Mouse (Mus musculus): ENCODE results near the gene Scimp. TPM values are rescaled to one million over a fixed set of nuclear protein-coding genes. Genes with fewer than 3 reads are reported as not detected.
A peak's percentile ranks its signal among the peaks of the same experiment; 100 is the strongest.
"Not testable (repeated sequence)": the region's sequence is repeated elsewhere in the genome, so short reads cannot be mapped to it uniquely, and the experiment has no call there.

Gene Scimp
- total RNA-seq, 2 experiments from 2014 or later: 0.22 TPM; not detected in 1

DNA sequence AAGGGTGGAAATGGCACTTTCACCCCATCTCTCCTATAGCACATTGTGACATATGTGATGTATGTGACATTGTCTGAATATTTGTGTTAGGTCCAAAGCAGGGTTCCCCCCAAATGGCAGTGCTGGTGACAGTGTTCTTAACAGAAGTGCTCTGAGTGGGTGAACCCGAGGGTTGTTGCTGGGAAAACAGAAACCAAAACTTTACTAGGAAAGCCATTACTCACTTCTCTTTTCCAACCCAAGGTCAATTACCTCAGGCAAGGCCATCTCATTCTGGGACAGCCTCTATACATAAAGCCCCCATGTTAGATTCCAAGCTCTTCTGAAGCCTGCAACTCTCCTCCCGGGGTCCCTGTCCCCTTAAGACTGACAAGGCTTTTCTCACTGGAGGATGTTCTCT is 26.5 kb downstream of the Scimp start:
- intact Hi-C loops (cut with DNase I; ENCODE audit: low total_unique reads): no loop called here

DNA sequence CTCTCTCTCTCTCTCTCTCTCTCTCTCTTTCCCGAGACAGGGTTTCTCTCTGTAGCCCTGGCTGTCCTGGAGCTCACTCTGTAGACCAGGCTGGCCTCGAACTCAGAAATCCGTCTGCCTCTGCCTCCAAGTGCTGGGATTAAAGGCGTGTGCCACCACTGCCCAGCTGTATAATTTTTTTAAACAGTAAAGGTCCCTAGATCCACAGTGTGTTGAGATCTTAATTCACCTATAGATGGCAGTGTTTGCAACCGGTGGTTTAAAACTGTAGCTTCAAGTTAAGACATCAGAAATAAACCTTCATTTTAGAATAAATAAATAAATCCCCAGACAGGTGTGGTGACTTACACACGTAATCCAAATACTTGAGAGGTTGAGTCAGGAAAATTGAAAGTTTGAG is 34.3 kb downstream of the Scimp start:
- DNase-seq; intact Hi-C loops (cut with DNase I; ENCODE audit: low total_unique reads): not testable (repeated sequence)

More for the DNA sequence above, 26.5 kb downstream of the Scimp start:
- DNase-seq: no peak

DNA sequence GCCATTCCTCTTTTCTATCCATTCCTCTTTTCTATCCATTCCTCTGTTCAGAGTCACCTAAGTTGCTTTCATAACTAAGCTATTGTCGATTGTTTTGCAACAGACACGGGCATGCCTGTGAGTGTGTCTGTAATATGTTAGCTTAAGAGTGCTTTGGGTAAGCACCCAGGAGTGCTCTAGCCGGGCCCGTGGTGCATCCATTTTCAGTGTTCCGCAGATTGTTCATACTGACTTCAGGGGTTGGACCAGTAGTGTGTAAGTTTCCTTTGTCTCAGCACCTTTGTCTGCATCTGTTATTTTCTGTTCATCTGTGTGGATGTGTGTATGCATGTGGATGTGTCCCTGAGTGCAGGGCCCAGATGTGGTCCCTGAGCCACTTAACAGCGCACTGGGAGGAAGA is 34.8 kb downstream of the Scimp start:
- DNase-seq: no peak
- intact Hi-C loops (cut with DNase I; ENCODE audit: low total_unique reads): no loop called here

DNA sequence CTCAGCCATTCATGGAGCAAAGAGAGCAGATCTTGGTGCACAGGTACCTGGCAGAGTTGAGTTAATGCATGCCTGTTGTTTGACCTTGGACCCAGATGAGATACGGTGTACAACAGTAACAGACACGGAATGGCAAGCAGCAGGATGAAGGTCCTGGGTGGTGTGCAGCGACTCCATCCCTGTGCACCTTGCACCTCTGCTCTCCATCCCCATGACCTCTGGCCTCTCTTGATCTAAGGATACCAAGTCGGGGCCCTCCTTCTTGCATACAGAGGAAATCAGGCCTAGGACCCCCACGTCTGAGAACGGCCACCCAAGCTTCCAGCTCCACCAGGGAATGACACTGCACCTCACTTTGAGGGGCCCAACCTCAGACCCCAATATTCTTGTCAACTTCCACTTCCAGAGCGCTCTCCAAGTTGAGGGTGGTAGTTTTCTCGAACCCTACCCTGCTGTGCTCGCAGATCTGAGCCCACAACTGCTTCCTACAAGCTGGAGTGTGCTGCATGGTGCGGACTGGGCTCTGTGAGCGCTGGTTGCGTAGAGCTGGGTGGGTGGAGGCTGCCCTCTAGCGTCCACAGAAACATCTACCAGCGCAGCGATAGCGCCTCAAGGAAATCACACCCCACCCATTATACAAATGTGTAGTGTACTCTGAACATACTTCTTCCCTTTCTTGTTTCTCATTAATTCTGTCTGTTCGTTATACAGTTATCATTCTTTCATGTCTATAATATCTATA is 35.4 kb downstream of the Scimp start:
- peak; percentile 73 for DNase-seq
- intact Hi-C loops (cut with DNase I; ENCODE audit: low total_unique reads): no loop called here

DNA sequence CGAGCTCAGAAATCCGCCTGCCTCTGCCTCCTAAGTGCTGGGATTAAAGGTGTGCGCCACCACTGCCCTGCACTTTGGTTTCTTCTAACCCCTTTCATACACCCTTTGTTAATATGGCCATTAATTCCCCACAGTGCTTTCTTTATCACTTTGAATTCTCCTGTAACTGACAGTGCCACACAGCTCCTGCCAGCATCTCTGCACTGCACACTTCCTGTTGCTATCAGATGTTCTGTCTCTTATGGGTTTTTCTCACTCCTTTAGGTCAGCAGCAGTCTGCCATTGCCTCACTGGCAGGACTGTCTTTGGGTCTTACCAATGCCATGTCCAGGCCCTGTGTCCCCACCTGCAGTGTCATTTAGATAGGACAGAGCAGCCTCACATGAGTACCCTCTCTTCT is 41.6 kb downstream of the Scimp start:
- intact Hi-C loops (cut with DNase I; ENCODE audit: low total_unique reads): no loop called here
- DNase-seq: no peak

GRCm38 (mm10) chr11:70765776-70766445 is 46.5 kb downstream of the Scimp start:
- peak; percentile 36 for DNase-seq
- intact Hi-C loops (cut with DNase I; ENCODE audit: low total_unique reads): no loop called here

- intact Hi-C loops (cut with DNase I; ENCODE audit: low total_unique reads): no loop called here
- DNase-seq: peak; percentile 84
Measured at GRCm38 (mm10) chr11:70763936-70764808, 48.2 kb downstream of the Scimp start, which contains the start of gene Zfp3. Zfp3 (plus strand) TSS chr11:70764209.

- DNase-seq: no peak
- intact Hi-C loops (cut with DNase I; ENCODE audit: low total_unique reads): no loop called here
Measured at GRCm38 (mm10) chr11:70763582-70763935, 48.8 kb downstream of the Scimp start.

DNA sequence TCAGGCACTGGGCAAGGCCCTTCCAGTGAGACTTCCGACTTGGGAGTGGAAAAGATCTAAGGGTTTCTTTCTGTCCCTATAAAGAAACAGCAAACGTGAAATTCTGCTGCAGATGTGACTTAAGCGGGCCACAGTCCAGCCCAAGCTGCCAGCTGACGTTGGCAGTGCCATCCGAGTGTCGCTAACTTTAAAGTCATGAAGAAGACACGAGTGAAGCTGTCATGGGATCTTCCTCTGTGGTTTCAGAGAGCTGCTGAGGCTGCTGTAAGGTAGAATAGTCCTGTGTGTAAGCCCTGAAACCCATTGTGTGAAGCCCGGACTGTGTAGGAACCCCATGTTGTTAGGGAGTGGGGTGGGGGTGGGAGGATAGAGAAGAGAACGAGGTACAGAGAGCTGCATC is 49.7 kb downstream of the Scimp start:
- intact Hi-C loops (cut with DNase I; ENCODE audit: low total_unique reads): no loop called here

DNA sequence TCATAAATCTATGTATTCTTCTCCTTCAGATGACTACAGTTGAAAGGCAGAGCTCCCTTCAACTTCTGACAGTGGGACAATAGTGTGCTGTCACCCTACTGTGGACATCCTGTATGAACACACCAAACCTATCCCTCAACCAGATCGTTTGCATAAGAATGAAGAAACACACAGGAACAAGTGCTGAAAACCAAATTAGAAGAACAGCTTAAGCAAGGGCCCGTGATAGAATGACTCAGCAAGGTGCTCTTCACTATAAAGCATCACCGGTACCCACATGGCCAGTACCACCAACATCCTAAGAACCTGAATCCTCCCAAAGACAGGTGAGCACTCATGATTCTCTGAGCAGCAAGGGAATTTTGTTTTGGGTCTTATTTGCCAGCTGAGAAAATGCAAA is 51.9 kb downstream of the Scimp start:
- DNase-seq; intact Hi-C loops (cut with DNase I; ENCODE audit: low total_unique reads): not testable (repeated sequence)

More for the DNA sequence above, 49.7 kb downstream of the Scimp start:
- no peak for DNase-seq

GRCm38 (mm10) chr11:70755645-70756044 is 56.7 kb downstream of the Scimp start:
- intact Hi-C loops (cut with DNase I; ENCODE audit: low total_unique reads): loop anchor here (5.0 kb wide), 3 partner anchors 73 to 238 kb away; partner anchors contain the start of gene Gltpd2

DNA sequence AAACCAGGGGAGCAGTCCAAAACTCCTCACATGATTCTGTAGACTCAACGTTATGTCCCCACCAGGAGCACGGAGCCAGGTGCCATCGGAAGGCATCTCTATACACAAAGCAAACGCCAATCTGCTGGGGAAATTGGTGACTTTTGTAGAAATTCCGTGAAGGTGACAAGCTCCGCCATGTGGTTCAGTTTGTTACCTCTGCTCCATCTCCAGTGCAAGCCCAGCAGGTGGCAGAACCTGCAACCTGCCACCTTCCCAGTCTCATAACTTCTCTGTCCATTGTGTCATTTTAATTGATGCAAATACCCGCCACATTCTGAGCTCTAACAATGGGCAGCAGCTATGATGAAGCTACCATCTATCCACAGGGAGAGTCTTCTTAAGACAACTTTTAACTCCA is 57.4 kb downstream of the Scimp start:
- DNase-seq: no peak
- intact Hi-C loops (cut with DNase I; ENCODE audit: low total_unique reads): loop anchor here (5.0 kb wide), 3 partner anchors 73 to 238 kb away; partner anchors contain the start of gene Gltpd2

More at GRCm38 (mm10) chr11:70755645-70756044, 56.7 kb downstream of the Scimp start:
- peak; percentile 80 for DNase-seq

DNA sequence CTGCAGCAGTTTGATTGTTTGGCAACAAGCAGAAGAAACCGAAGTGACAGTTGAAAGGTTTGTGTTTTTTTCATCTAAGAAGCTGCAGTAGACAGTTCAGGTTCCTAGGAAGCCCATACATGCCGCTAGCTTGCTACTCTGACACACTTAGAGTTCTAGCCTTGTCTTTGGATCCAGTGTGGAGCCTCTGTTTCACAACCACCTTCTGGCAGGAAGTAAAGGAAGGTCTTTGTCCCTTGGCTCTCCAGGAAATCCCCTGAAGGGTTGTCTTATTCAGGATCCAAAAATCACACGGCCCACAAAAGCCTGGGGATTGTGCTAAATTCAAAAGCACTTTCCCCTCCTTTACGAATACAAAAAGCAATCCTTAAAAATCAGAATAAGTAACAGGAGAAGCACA is 57.9 kb downstream of the Scimp start:
- intact Hi-C loops (cut with DNase I; ENCODE audit: low total_unique reads): no loop called here
- no peak for DNase-seq

- intact Hi-C loops (cut with DNase I; ENCODE audit: low total_unique reads): no loop called here
- DNase-seq: no peak
Measured at GRCm38 (mm10) chr11:70753146-70753545, 59.2 kb downstream of the Scimp start.

DNA sequence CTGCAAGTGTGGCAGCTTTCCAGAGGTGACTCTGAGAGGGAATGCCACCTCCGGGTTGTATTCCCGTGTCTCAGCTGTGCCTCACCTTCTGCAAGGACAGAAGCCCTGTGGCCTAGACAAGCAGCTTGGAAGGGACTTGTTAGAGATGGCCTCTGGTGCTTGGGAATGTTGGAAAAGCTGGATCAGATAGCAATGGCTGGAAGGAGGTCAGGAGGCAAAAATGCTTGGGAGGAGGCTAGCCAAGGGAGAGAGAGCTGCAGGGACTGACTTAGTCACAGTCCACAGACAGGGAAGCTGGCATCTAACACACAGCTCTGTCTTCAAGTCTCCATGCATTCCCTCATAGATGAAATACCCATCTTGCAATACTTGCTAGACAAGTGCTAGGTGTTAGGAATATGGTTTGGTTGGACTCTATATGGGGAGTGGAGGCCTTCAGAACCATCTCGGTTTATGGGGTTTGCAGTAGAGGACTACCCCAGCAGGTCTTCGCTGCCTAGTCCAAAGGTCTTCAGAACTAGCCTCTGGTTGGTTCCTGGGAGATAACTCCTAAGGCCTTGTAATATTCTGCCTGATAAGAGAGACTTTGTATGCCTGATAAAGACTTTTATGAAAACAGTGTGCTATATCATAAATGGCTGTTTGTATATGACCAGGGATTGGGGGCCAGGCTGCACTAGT is 59.9 kb downstream of the Scimp start:
- DNase-seq: no peak
- intact Hi-C loops (cut with DNase I; ENCODE audit: low total_unique reads): no loop called here

DNA sequence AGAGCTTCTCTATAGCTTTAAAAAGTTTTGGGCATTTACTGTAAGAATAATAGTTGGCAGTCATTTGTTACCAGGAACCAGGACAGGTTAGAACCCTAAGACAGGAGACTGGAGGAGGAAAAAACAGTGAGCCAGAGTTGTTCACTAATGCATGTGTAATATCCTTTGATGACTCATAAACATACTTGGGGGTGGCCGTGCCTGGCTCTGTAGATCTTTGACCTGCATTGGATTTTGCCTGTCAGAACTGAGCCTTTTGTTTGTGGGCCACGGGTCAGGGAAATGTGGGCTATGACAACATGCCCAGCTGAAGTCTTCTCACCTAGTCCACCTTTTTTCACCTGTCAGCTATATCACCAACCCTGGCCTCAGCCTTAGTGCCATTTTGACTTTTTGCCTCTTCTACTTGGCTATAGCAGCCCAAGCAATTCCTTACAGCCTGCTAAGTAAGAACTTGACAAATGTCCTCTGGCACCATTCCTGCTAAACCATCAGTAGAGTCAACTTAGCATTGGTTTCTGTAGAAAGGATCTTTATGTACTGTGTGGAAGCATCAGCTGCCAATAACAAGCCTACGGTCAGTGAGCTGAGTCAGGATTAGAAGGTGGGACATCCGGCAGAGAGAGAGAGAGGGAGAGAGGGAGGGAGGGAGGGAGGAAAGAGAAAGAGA is 64.4 kb downstream of the Scimp start:
- intact Hi-C loops (cut with DNase I; ENCODE audit: low total_unique reads): no loop called here
- DNase-seq: no peak

DNA sequence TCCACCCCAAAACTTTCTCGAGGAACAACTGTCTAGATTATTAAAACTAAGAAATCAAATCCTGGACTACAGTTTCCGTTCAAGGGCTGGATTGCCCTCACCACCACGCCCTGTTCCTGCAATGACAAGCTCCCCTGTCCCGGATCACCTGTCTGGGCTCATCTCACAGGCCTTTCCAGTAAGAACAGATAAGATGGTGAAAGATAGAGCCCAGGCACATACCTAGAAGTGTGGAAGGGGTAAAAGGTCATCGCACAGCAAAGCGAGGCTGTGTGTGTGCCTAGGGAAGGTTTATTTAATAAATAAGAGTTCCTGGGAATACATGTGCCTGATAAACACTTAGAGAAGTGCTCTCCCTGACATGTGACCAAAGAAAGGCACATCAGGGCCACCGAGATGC is 66.8 kb downstream of the Scimp start:
- DNase-seq: no peak
- intact Hi-C loops (cut with DNase I; ENCODE audit: low total_unique reads): no loop called here

DNA sequence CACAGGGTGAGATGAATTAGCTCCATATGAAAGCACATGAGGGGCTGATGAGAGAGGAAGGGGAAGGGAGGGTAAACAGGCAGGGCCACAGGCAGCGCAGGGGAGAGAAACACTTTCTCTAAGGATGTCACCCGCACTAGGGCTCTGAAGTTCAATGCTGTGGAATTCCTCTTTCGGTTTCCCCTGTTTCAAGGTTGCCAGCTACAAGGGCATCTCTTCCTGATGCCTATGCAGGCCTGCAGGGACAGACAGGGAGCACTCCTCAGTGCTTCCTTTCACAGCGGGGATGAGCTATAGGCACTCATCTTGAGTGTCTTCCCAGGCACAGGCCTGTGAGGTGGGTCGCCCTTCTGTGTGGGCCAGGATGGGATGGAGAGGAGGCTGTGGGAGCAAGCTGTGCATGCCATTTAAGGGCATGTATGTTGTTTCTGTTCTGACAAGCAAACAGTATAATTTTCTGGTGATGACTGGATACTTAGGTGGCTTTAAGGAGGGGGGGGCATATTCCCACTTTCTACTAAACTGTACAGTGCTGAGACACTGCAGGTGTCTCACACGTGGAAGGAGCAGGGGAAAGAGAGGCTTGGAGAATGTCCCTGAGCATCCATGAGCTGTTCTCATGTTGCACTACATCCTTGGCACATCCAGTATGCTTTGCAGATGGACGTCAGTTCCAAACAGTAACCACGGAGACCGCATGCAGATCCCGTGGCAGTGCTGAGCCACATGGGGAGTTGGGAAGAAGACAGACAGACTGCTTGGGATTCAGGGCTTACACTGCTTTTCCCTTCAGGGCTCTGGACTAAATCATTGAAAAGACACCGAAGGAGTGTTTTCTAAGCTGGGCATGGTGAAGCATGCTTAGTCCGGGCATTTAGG is 69.6 kb downstream of the Scimp start:
- DNase-seq: no peak
- intact Hi-C loops (cut with DNase I; ENCODE audit: low total_unique reads): no loop called here

All from gastrocnemius, postnatal 14 days (tissue).